Mouse (Mus musculus) kidney, postnatal 25 days (tissue): ENCODE data around the gene Chdh.

ENCODE experiments used
- DNase-seq, 2 experiments: peaks; one replicate each; pipeline ENCODE4 v3.0.0; 2021; ENCODE audit warnings: mixed read lengths in 2 of 2

The Chdh gene

DNA sequence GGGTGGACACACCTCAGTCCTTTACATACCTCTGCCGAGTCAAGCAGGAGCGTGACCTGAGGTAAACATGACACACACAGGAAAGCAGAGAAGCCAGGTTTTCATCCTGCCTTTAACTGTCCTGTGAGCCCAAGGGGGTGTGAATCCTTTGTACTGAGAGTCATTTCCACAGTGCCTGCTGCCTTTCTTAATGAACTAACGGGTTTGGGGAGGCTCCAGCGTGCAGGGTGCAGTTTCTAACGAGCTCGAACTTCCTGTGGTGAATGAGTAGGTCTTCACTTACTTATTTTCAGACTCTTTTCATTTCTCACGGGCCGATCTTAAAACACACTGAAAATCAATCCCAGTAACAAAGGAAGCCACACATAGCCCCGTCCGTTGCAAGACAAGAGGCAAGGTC is 5.7 kb downstream of the Chdh start:
- no peak for DNase-seq

GRCm38 (mm10) chr14:30015008-30015407 is 6.2 kb downstream of the Chdh start:
- DNase-seq, result no peak

DNA sequence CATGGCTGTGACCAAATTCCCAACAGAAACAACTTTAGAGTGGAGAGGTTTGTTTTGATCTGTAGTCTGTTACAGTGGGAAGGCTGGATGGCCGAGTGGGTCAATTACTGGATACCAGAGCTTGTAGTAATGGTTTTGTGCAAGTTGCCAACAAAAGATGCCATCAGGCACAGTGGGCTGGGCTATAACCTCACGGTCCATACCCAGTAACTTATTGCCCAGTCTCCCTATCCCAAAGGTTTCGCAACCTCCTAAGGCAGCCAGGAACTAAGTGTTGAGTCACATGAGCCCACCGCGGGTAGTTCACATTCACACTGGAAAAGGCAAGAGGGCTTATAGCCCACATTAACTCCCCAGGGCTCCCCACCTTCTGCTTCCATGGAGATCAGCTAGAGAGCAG is 7.8 kb downstream of the Chdh start:
- no peak for DNase-seq

DNA sequence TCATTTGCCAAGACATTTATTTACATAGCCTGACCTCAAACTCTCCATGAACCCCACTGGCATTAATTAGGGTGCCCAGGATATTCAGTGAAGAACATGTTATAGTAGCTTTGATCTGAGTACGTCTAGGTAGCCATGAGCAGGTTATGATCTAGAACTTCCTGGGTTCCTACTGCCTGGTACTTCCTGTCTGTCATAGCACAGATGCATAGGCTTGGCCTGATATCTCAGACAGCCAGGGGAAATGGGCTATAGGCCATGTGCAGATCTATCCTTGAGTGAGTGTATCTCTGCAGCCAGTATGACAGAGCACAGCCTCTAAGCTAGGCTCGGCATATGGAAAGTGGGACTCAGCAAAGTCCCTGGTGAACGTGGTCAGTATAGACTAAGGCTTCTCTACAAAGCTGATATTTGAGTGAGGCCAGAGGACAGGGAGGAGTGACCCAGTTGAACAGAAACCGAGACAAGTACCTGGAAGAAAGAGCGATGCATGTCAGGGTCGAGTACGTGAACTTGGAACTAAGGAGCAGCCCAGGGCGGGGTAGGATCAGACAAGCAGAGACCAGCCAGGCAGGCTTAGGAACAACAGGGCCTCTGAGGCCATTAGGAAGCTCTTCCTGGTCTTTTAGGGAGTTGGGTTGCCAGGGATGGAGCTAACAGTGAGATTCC is 9.1 kb downstream of the Chdh start:
- DNase-seq, result peak; percentile 48 to 80

DNA sequence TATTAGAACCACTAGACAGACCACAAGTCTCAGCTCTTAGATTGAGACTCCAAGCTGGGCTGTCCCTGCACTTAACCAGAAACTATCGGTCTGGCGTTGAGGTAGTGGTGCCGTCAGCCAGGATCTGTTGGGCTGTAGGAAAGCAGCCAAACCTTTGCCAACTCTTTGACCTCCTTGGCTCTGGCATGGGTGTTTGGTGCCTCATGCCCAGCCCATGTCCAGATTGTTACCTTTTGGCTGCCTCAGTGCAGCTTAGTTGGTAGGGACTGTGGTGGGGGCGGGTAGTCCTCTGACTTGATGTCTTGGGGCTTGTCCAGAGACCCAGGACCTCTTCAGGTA is 9.6 kb downstream of the Chdh start:
- peak; percentile 35 to 75 for DNase-seq

- peak; percentile 28 to 60 for DNase-seq
These were observed 10.0 kb downstream of the Chdh start for GRCm38 (mm10) chr14:30018846-30019245.

GRCm38 (mm10) chr14:30019375-30019774 is 10.6 kb downstream of the Chdh start:
- DNase-seq, result peak; percentile 73 to 84

- no peak for DNase-seq
These were observed 11.2 kb downstream of the Chdh start for GRCm38 (mm10) chr14:30019792-30020575.

- DNase-seq, result peak in 1 of 2 experiments; percentile 41
These were observed 13.6 kb downstream of the Chdh start for GRCm38 (mm10) chr14:30022471-30022870.

DNA sequence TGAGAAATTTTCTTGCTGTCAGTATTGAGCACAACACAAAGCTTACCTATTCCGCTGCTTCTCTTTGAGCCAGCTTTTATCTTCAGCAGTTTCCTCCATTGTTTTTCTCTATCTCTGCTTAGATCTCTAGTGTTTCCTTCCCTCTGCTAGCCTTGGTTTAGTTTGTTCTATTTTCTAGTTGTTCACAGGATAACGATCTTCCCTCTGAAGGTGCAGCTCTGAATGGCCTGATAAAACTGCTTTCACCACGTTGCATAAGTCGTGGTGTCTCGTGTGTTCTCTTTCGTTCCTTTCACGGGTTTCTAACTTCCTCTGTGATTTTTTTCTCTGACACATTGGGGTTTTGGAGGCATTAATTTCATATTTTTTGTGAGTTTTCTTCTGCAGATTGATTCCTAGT is 15.6 kb downstream of the Chdh start:
- DNase-seq, result no peak

DNA sequence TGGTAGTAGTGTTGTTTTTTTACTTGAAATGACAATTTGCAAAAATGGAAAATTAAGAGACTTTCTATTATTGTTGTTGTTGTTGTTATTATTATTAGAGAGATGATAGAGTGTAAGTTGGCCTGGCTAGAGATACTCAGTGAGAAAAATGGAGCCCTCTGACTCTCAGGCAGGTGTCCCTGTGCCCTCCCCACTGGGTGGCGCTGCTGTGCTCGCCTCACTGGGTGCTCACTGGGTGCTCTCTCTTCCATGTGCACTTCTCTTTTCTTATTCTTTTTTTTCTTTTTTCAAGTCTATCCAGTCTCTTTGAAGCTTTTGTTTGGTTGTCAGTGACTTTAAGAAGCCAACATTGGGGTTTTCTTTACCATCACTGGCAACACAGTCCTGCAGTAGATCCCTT is 18.6 kb downstream of the Chdh start:
- peak; percentile 55 to 66 for DNase-seq

DNA sequence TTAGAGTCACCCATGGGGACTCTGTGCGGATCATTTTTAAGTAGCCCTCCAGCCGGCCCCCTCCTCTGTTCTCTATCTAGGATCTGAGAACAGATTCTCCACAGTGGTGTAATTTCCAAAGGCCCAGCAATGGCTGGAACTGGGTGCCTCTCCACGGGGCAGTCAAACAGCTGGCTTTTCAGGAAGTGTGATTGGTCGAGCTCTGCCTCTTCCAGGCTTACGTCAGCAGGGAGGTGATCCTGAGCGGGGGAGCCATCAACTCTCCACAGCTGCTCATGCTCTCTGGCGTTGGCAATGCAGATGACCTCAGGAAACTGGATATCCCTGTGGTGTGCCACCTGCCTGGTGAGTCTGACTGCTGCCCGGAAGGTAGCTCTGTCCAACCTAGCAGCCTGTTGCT is 24.6 kb downstream of the Chdh start:
- DNase-seq, result peak in 1 of 2 experiments; percentile 32

DNA sequence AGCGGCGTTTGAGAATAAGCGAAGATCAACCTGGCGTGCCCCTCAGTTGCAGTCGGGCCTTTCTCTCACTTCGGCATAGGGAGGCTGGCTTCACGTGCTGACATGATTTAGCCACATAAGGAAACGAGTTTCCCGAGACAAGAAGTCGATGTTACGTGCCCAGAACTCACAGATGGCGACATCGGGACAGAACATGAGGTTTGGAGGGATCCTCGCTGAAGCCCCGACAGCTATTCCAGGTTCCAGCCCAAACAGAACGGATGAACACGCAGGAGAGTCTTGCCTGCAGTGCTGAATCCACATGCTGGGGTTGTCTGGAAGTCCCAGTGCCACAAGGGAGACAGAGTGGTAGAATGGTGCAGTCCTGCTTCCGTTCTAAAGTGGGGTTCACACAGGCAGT is 29.6 kb downstream of the Chdh start:
- DNase-seq, result peak in 1 of 2 experiments; percentile 27

DNA sequence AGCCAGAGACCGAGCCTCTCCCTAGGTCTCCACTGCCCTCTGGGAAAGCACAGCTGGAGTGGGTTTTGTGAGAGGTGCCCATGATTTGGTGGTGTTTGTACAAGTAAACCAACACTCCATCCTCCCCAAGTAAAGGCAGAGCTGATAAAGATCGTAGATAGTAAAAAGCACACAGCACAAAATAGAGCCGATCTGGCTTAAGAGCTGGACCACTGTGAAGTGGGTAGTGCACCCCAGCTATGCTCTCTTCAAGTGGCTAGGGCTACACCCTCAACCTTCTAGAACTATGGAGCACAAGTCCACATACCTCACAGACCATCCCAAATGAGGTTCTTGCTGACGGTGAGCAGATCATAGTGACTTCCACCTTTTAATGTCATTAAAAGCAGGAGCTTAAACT is 30.6 kb downstream of the Chdh start:
- peak in 1 of 2 experiments; percentile 7 for DNase-seq

DNA sequence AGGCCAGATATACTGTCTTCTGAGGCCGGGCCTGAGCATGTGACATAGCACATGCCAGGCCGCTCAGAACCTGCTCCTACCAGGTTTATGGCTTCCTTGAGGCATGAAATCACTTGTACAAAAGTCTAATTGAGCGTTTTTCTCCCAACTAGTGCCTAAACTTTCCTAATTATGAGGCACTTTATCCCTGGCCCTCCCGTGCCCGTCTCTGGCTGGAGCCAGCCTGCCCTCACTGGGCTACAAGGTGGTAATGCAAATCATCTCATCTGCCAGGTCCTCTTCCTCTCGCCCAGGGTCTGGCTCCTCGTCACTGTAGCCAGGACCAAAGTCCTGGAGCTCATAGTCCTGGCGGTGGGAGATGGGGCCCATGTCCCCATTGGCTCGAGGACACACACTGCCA is 33.0 kb downstream of the Chdh start:
- DNase-seq, result peak in 1 of 2 experiments; percentile 57

DNA sequence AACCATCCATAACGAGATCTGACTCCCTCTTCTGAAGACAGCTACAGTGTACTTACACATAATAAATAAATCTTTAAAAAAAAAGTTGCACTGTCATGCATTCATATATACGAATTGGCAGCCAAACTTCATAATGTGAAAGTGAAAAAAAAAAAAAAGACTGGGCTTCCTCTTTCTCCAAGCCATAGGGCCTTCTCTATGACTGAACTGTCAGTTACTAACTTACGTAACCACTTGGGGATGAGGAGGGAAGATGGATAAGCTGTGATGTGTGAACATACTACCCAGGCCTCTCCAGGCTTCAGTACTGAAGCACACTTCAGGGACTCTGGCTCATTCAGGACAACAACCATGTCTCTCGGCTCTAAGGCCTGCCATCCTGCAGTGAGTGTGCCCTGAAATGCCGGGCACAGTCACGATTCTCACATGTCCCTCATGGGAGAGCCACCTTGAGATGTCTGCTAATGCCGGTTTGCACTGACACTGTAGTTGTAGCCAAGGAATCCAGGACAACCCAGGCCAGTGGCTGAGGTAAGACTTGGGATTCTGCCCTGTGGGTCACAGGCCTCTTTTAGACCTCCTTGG is 34.6 kb downstream of the Chdh start:
- peak in 1 of 2 experiments; percentile 31 for DNase-seq

DNA sequence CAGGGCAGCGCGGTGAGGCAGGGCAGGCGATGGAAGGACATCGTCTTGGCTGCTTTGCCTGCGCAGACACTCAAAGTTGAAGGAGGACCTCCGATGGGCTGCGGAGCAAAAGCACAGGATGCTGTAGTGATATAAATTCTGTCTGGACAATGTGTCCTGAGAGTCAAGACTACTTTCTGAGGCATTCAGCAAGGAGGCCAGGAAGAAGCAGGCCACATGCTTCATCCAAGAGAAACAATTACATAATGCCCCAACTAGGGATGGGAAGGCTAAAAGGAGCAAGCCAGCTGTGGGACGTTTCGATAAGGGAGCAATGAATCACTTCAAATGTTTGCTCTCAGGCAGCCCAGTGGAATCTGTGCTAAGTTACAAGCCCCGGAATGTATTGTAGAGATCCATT is 36.4 kb downstream of the Chdh start:
- DNase-seq, result peak in 1 of 2 experiments; percentile 42

GRCm38 (mm10) chr14:30045704-30046220 is 36.9 kb downstream of the Chdh start:
- peak in 1 of 2 experiments; percentile 35 for DNase-seq

GRCm38 (mm10) chr14:30046976-30047375 is 38.2 kb downstream of the Chdh start:
- DNase-seq, result peak; percentile 40 to 72

DNA sequence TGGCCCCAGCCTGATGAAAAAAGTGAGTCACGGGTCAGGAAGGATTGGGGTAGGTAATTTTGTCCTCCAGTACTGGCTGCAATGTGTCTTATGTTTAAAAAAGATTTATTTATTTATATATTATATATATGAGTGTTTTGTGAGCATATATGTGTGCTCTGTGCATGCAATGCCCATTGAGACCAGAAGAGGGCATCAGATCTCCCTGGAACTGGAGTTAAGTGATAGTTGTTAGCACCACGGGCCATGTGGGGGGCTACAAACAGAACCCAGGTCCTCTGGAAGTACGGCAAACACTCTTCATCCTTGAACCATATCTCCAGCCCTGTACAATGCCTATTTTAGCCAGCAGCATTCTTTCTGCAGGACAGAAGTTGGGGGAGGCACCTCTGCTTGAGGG is 39.2 kb downstream of the Chdh start:
- no peak for DNase-seq

DNA sequence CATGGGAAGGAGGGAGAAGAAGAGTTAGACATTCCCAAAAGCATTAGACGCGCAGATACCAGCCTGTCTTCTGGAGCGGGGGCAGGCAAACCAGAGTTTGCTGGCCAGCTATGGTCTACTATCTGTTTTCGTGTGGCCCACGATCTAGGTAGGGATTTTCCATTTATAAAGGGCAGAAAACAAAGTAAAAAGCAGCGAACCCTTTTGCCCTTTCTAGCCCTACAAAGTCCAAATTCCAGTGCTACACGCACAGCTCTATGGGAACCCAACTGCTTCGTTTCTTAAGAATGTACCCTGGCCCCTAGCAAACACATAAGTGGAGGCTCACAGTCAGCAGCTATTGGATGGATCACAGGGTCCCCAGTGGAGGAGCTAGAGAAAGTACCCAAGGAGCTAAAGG is 41.5 kb downstream of the Chdh start:
- no peak for DNase-seq

GRCm38 (mm10) chr14:30054922-30055321 is 46.1 kb downstream of the Chdh start:
- peak in 1 of 2 experiments; percentile 16 for DNase-seq

DNA sequence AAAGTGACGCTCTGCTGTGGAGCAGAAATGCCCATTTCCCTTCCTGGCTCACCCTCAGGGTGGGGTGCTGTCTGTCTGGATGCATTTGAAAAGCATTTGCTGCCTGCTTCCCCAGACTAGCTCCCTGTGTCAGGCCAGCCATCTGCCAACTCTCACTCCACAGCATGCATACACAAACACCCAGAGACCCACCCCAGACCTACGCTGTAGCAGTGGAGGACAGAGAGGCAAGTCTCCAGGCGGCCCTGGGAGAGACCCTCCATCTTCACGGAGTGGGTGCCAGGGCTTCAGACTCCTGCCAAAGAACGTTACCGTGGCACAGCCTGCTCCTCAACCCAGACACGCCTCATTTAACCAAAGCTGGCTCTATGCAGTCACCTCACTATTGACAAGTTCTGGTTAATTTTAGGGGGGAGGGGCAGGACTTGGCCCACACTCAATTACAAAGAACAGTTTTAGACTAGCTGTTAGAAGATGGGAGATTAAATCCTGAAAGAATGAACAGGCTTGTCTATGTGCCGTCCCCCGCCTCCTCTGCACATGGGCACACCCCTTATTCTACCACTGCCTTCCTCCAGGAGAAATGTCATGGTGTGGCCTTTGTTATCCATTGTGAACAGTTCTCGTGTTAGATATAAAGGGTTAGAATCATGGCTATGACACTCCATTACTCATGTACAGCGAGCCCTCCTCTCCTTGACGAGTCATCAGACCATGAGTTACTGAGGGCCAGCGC is 47.4 kb downstream of the Chdh start:
- DNase-seq, result peak; percentile 27 to 64
